Mouse (Mus musculus) ES-E14 (cell line): ENCODE measurements around the gene Gmeb1. TPM values are rescaled to one million over a fixed set of nuclear protein-coding genes. Genes with fewer than 3 reads are reported as not detected.
"Not testable (repeated sequence)": the region's sequence is repeated elsewhere in the genome, so short reads cannot be mapped to it uniquely, and the experiment has no call there.

Experiments
- DNase-seq: peaks from one replicate; pipeline ENCODE4 v3.0.0-alpha.2; 2013; ENCODE audit warnings: low read depth, low spot score
- H3K27ac ChIP-seq: 2 replicates; pipeline ENCODE4 v1.5.1; 2012; ENCODE audit warnings: low read depth, mild to moderate bottlenecking, low read length, moderate library complexity, mixed read lengths; ENCODE audit not compliant: poor library complexity, insufficient read depth, severe bottlenecking
- H3K36me3 ChIP-seq: 2 replicates; pipeline ENCODE4 v1.6.1; 2012; ENCODE audit warnings: mild to moderate bottlenecking, low read length, moderate library complexity, mixed read lengths; ENCODE audit not compliant: control insufficient read depth, poor library complexity, insufficient read depth, severe bottlenecking
- H3K4me1 ChIP-seq, 2 experiments: fragments of 150-350 bp in 1 of 2; sonication (generic) in 1 of 2; 2 replicates each; pipeline ENCODE4 v1.6.1; 2012; ENCODE audit warnings: low read length in 2 of 2, mild to moderate bottlenecking in 1 of 2, mixed read lengths in 1 of 2; ENCODE audit not compliant: control insufficient read depth in 2 of 2, insufficient read depth in 2 of 2, poor library complexity in 1 of 2
- H3K4me3 ChIP-seq, 2 experiments: fragments of 150-350 bp in 1 of 2; sonication (generic) in 1 of 2; 2 replicates each; pipeline ENCODE4 v1.5.1; 2012; ENCODE audit warnings: low read length in 2 of 2, low read depth in 1 of 2, mild to moderate bottlenecking in 1 of 2, mixed read lengths in 1 of 2; ENCODE audit not compliant: insufficient read depth in 1 of 2, poor library complexity in 1 of 2, severe bottlenecking in 1 of 2
- H3K9ac ChIP-seq: 2 replicates; pipeline ENCODE4 v1.6.1; 2012; ENCODE audit warnings: low read depth, mild to moderate bottlenecking, low read length, mixed read lengths; ENCODE audit not compliant: poor library complexity, insufficient read depth, severe bottlenecking
- H3K9me3 ChIP-seq: fragments of 150-350 bp; sonication (generic); 2 replicates; pipeline ENCODE4 v1.6.1; 2012; ENCODE audit warnings: low read depth, mild to moderate bottlenecking, low read length; ENCODE audit not compliant: control insufficient read depth, insufficient read depth
- CHD2 ChIP-seq: IDR thresholded peaks from 2 replicates; pipeline ENCODE4 v1.6.1; 2014; ENCODE audit warnings: mild to moderate bottlenecking, low read depth, low read length, inconsistent platforms
- HCFC1 ChIP-seq: IDR thresholded peaks from 2 replicates; pipeline ENCODE4 v1.6.1; 2012; ENCODE audit warnings: low read length, inconsistent platforms, borderline replicate concordance; ENCODE audit not compliant: insufficient read depth
- MAFK ChIP-seq: IDR thresholded peaks from 2 replicates; pipeline ENCODE4 v1.6.1; 2014; ENCODE audit warnings: mild to moderate bottlenecking, low read depth, low read length, inconsistent platforms; ENCODE audit not compliant: insufficient read depth
- ZC3H11A ChIP-seq: IDR thresholded peaks from 2 replicates; pipeline ENCODE4 v1.6.1; 2012; ENCODE audit warnings: low read depth, mild to moderate bottlenecking, inconsistent platforms, low read length, borderline replicate concordance
- ZNF384 ChIP-seq: IDR thresholded peaks from 2 replicates; pipeline ENCODE4 v1.6.1; 2012; ENCODE audit warnings: low read depth, low read length, inconsistent platforms
- in situ Hi-C, 2 experiments: fragments of 600-800 bp; cut with MboI; formaldehyde crosslinking; loops; one replicate each; pipeline ENCODE4 v1.15.1; 2025; ENCODE audit warnings: low sequenced_read_pairs in 2 of 2, inconsistent platforms in 1 of 2; ENCODE audit not compliant: unreplicated experiment in 2 of 2
- total RNA-seq: library from RNA; depleted of rRNA; stranded (reverse); fragments of 300-350 nt; gene quantifications from 2 replicates; pipeline ENCODE4 v1.2.3, GENCODE M21; 2012

Gmeb1 gene
- total RNA-seq, 1 experiment = 22.3 TPM

DNA sequence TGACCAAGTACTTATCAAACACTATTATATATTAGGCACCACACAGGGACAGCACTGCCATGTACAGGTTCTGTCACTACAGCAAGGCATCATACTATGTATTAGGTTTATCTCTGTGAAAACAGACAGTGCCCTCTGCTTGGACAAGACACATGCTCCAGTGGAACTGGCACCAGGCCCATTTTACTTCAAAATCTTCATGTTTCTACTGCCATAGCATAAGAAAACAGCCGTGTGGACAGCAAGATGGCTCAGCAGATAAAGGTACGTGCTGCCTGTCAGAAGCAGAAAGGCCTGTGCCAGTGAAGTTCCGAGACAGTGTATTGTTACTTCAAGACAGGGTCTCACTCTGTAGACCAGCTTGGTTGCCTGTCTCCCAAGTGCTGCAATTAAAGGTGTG, 20.2 kb downstream of the Gmeb1 start:
- Histone ChIP-seq H3K9ac (no peak overlapping the region), H3K9me3 (no peaks in the 10 kb centered on the region), H3K27ac (no peak overlapping the region), H3K4me1 (no peaks in the 10 kb centered on the region), H3K4me3 (no peak overlapping the region), H3K36me3 (peaks cover 23% of the 10 kb centered on the region)
- in situ Hi-C loops = no loop called here
- TF ChIP-seq ZC3H11A = no peak
- no peak for TF ChIP-seq HCFC1
- TF ChIP-seq CHD2 = no peak
- TF ChIP-seq MAFK = no peak
- TF ChIP-seq ZNF384 = no peak
- no peak for DNase-seq

DNA sequence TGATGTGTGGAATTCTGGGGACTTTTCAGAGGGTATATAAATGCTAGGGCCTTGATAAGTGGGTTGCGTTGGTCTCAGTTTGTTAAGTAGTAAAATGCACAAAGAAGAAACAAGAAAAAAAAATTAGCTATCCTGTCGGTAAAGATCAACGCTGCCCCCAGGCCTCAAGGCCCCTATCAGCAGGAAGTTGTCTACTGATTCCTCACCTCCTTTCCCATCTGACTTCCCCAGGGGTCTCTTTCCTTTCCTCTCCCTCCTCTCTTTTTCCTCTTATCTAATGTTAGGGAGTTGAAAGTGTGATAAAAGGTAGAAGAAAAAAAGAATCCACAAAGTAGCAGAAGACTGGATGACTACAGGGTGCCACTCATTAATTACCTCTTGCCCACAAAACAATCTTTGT, 21.0 kb downstream of the Gmeb1 start:
- no peaks in the 10 kb centered on the region for H3K4me1 ChIP-seq
- peaks cover 25% of the 10 kb centered on the region for H3K36me3 ChIP-seq
- in situ Hi-C loops = no loop called here
- H3K9me3 ChIP-seq = no peaks in the 10 kb centered on the region
- DNase-seq = no peak
- H3K27ac ChIP-seq = no peak overlapping the region
- no peak overlapping the region for H3K4me3 ChIP-seq
- TF ChIP-seq MAFK (no peak), CHD2 (no peak), HCFC1 (no peak), ZC3H11A (no peak), ZNF384 (no peak)
- H3K9ac ChIP-seq = no peak overlapping the region

DNA sequence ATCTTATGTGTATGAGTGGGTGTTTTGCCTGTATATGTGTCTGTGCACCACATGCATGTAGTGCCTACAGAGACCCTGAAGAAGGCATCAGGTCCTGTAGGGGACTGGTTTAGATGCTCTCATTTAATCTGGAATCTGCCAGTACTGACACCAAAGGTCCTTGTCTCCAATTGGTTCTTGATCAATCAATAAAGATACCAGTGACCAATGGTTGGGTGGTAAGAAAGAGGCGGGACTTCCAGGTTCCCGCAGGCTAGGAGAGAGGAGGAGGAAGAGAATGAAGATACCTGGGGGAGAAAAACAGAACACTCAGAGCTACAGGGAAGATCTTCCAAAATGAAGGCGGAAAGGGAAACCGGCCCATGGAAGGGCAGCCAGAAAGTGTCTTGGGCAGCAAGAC, 23.0 kb downstream of the Gmeb1 start:
- no peak overlapping the region for H3K4me3 ChIP-seq
- H3K36me3 ChIP-seq = peaks cover 30% of the 10 kb centered on the region
- peak; percentile 35 for DNase-seq
- no peak overlapping the region for H3K27ac ChIP-seq
- no peaks in the 10 kb centered on the region for H3K9me3 ChIP-seq
- TF ChIP-seq CHD2 (peak; percentile 70), MAFK (no peak), HCFC1 (no peak), ZC3H11A (no peak)
- H3K4me1 ChIP-seq = no peaks in the 10 kb centered on the region
- in situ Hi-C loops = no loop called here
- H3K9ac ChIP-seq = no peak overlapping the region

DNA sequence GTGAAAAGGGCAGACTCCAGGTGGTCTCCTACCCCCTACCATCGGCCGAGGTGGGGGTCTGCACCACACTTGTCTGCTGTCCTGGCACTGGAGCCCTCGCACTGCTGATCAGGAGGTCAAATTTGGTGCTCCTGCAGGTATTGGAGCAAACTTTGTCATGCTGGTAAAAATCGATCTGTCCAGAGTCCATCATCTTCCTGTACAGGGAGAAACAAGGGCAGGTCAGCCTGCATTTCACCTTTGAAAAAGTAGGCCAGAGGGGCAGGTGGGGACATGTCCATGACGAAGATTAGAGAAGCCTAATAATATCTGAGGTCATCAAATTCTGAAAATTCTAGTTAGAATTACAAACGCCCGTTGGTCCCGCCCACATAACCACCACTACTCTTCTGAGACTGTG, 26.7 kb downstream of the Gmeb1 start:
- no peak overlapping the region for H3K27ac ChIP-seq
- no peaks in the 10 kb centered on the region for H3K9me3 ChIP-seq
- peaks cover 37% of the 10 kb centered on the region for H3K36me3 ChIP-seq
- in situ Hi-C loops = no loop called here
- H3K9ac ChIP-seq = no peak overlapping the region
- DNase-seq = no peak
- H3K4me1 ChIP-seq = no peaks in the 10 kb centered on the region
- no peak overlapping the region for H3K4me3 ChIP-seq
- no peak for TF ChIP-seq CHD2
- TF ChIP-seq MAFK = no peak
- no peak for TF ChIP-seq ZNF384

DNA sequence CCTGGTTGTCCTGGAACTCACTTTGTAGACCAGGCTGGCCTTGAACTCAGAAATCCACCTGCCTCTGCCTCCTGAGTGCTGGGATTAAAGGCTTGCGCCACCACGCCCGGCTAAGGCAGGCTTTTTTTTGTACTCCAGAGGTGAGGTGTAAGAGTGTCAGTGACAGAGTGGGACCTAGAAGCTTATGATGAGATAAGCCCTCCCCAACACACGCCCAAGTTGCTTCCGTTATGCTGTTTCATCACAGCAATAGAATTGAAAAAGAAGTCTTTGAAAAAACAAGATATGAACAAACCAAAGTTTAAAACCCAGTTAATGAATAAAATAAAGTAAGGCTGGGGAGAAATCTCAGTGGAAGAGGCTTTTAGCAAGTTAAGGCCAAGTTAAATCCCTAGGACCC, 31.0 kb downstream of the Gmeb1 start:
- DNase-seq = no peak
- Histone ChIP-seq H3K9me3 (no peaks in the 10 kb centered on the region), H3K4me1 (no peaks in the 10 kb centered on the region), H3K4me3 (no peak overlapping the region), H3K9ac (no peak overlapping the region), H3K36me3 (peaks cover 39% of the 10 kb centered on the region), H3K27ac (no peak overlapping the region)
- TF ChIP-seq MAFK = no peak
- TF ChIP-seq CHD2 = no peak
- TF ChIP-seq ZC3H11A = no peak
- TF ChIP-seq HCFC1 = no peak
- TF ChIP-seq ZNF384 = no peak
- in situ Hi-C loops = no loop called here

DNA sequence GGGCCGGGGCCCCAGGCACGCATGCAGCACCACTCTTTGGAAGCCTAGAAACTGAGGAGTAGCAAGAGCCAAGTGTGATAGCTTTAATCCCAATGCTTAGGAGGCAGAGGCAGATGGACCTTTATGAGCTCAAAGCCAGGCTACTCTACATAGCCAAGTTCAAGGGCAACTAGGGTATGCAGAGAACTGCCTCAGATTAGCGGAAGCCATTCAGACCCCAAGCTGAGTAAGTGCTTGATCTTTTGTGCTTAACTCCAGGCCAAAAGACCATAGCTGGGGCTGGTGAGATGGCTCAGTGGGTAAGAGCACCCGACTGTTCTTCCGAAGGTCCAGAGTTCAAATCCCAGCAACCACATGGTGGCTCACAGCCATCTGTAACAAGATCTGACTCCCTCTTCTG, 39.4 kb downstream of the Gmeb1 start:
- peaks cover 20% of the 10 kb centered on the region for H3K36me3 ChIP-seq
- DNase-seq, H3K4me3 ChIP-seq, H3K9me3 ChIP-seq, in situ Hi-C loops, H3K27ac ChIP-seq, H3K9ac ChIP-seq, H3K4me1 ChIP-seq: not testable (repeated sequence)

DNA sequence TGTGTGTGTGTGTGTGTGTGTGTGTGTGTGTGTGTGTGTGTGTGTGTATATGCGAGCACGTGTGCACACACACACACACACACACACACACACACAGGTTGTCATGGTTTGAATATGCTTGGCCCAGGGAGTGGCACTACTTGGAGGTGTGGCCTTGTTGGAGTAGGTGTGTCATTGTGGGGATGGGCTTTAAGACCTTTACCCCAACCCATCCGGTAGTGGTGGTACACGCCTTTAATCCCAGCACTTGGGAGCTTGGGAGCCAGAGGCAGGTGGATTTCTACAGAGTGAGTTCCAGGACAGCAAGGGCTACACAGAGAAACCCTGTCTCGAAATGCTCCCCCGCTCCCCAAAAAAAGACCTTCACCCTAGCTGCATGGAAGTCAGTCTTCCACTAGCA, 43.0 kb downstream of the Gmeb1 start:
- H3K4me3 ChIP-seq, DNase-seq, in situ Hi-C loops: not testable (repeated sequence)

More for the DNA sequence above, 43.0 kb downstream of the Gmeb1 start:
- H3K36me3 ChIP-seq, H3K9me3 ChIP-seq, H3K4me1 ChIP-seq, H3K9ac ChIP-seq, H3K27ac ChIP-seq: not testable (repeated sequence)
